Mouse (Mus musculus) midbrain, postnatal 0 days (tissue): ENCODE data around the gene Cnot4. TPM values are rescaled to one million over a fixed set of nuclear protein-coding genes. Genes with fewer than 3 reads are reported as not detected.

Experiments
- ATAC-seq: fragments of 200-750 bp; cut with Nextera tagmentation; 2 replicates; pipeline ENCODE4 v1.8.0; 2017; ENCODE audit warnings: moderate number of reproducible peaks, mild to moderate bottlenecking, moderate TSS enrichment, moderate library complexity; ENCODE audit not compliant: low FRiP score
- DNase-seq: peaks from one replicate; pipeline ENCODE4 v3.0.0-alpha.2; 2015; ENCODE audit warnings: low spot score
- H3K27ac ChIP-seq: fragments of 300-500 bp; sonication (generic); 2 replicates; pipeline ENCODE4 v1.5.1; 2014; ENCODE audit warnings: low read depth, mild to moderate bottlenecking, low read length, mixed read lengths
- H3K27me3 ChIP-seq: fragments of 300-500 bp; sonication (generic); 2 replicates; pipeline ENCODE4 v1.6.1; 2014; ENCODE audit warnings: low read length, control low read depth, mixed read lengths; ENCODE audit not compliant: insufficient read depth
- H3K36me3 ChIP-seq: fragments of 300-500 bp; sonication (generic); 2 replicates; pipeline ENCODE4 v1.6.1; 2014; ENCODE audit warnings: low read length, control low read depth, mixed read lengths; ENCODE audit not compliant: insufficient read depth
- H3K4me1 ChIP-seq: fragments of 300-500 bp; sonication (generic); 2 replicates; pipeline ENCODE4 v1.6.1; 2014; ENCODE audit warnings: mild to moderate bottlenecking, control low read depth, antibody characterized with exemption, low read length, mixed read lengths; ENCODE audit not compliant: insufficient read depth
- H3K4me2 ChIP-seq: fragments of 300-500 bp; sonication (generic); 2 replicates; pipeline ENCODE4 v1.6.1; 2014; ENCODE audit warnings: low read depth, mild to moderate bottlenecking, low read length, mixed read lengths; ENCODE audit not compliant: poor library complexity, severe bottlenecking
- H3K4me3 ChIP-seq: fragments of 300-500 bp; sonication (generic); 2 replicates; pipeline ENCODE4 v1.5.1; 2014; ENCODE audit warnings: low read depth, mild to moderate bottlenecking, low read length, moderate library complexity
- H3K9ac ChIP-seq: fragments of 300-500 bp; sonication (generic); replicated peaks from 2 replicates; pipeline ENCODE4 v1.6.1; 2014; ENCODE audit warnings: mild to moderate bottlenecking, low read length, moderate library complexity, mixed read lengths; ENCODE audit not compliant: poor library complexity, severe bottlenecking
- H3K9me3 ChIP-seq: fragments of 300-500 bp; sonication (generic); 2 replicates; pipeline ENCODE4 v1.6.1; 2016; ENCODE audit warnings: low read length, control low read depth
- CTCF ChIP-seq: IDR thresholded peaks from 2 replicates; pipeline ENCODE4 v1.5.1; 2016; ENCODE audit warnings: antibody characterized with exemption, mild to moderate bottlenecking
- WGBS: fragments of 180-500 bp; shearing (Covaris S2); extraction: QIAGEN DNeasy Blood & Tissue Kit; methylation state at CpG from one replicate; pipeline ENCODE4 v1.1.7; 2014; 5-methylcytosine and 5-hydroxymethylcytosine counted together
- polyA plus RNA-seq: library from polyadenylated mRNA; unstranded; fragments of >200 nt; fragmentation: Nextera tagmentation; extraction: Ambion mirVana; gene quantifications from 2 replicates; pipeline ENCODE4 v1.2.1, GENCODE M21; 2015
- total RNA-seq: library from RNA; depleted of rRNA; stranded (reverse); fragments of >200 nt; gene quantifications from 2 replicates; pipeline ENCODE4 v1.2.3, GENCODE M21; 2014

Gene Cnot4
- total and polyA plus RNA-seq, 2 experiments from 2014 or later = 28.0 to 33.9 TPM

GRCm38 (mm10) chr6:35011953-35012352, 121.6 kb downstream of the Cnot4 start:
- H3K4me3 ChIP-seq = no peak overlapping the region
- H3K27ac ChIP-seq = no peak overlapping the region
- no peak overlapping the region for H3K9ac ChIP-seq
- H3K27me3 ChIP-seq = no peaks in the 10 kb centered on the region
- H3K4me2 ChIP-seq = no peak overlapping the region
- DNase-seq = no peak
- ATAC-seq = no peak
- H3K9me3 ChIP-seq = no peaks in the 10 kb centered on the region
- no peaks in the 10 kb centered on the region for H3K4me1 ChIP-seq
- TF ChIP-seq CTCF = no peak
- 100% methylated on average over 1 of the region's 1 CpGs for WGBS
- no peaks in the 10 kb centered on the region for H3K36me3 ChIP-seq

- ATAC-seq (no peak), DNase-seq (no peak)
- Histone ChIP-seq H3K4me3 (no peak overlapping the region), H3K4me2 (no peak overlapping the region), H3K9ac (no peak overlapping the region), H3K9me3 (no peaks in the 10 kb centered on the region), H3K36me3 (no peaks in the 10 kb centered on the region), H3K27ac (no peak overlapping the region), H3K27me3 (no peaks in the 10 kb centered on the region), H3K4me1 (no peaks in the 10 kb centered on the region)
- TF ChIP-seq CTCF = peak; percentile 18; the same call in 1 of the 2 replicates
- WGBS = 95% methylated on average over 5 of the region's 5 CpGs
These were observed 122.8 kb downstream of the Cnot4 start for GRCm38 (mm10) chr6:35010705-35011104.

- H3K4me1 ChIP-seq = no peaks in the 10 kb centered on the region
- TF ChIP-seq CTCF = no peak
- 81% methylated on average over 18 of the region's 18 CpGs for WGBS
- H3K36me3 ChIP-seq = no peaks in the 10 kb centered on the region
- peak; percentile 78 for DNase-seq
- H3K9ac ChIP-seq = no peak overlapping the region
- 0 out of 2 replicates have a peak overlapping the region, but pooled peaks have one; percentile 2 for H3K4me2 ChIP-seq
- H3K27ac ChIP-seq = no peak overlapping the region
- H3K9me3 ChIP-seq = no peaks in the 10 kb centered on the region
- no peak for ATAC-seq
- no peak overlapping the region for H3K4me3 ChIP-seq
- no peaks in the 10 kb centered on the region for H3K27me3 ChIP-seq
These were observed 131.3 kb downstream of the Cnot4 start for GRCm38 (mm10) chr6:35002261-35002669.

GRCm38 (mm10) chr6:34999101-34999500, 134.4 kb downstream of the Cnot4 start:
- peak; percentile 82 for TF ChIP-seq CTCF
- 20% methylated on average over 4 of the region's 4 CpGs for WGBS
- Histone ChIP-seq H3K9ac (no peak overlapping the region), H3K27ac (no peak overlapping the region), H3K27me3 (no peaks in the 10 kb centered on the region), H3K4me1 (no peaks in the 10 kb centered on the region), H3K4me3 (no peak overlapping the region), H3K4me2 (peak overlapping the region; percentile 35), H3K9me3 (no peaks in the 10 kb centered on the region), H3K36me3 (no peaks in the 10 kb centered on the region)
- DNase-seq = peak; percentile 78
- peak; percentile 71; the same call in 1 of the 2 replicates for ATAC-seq

GRCm38 (mm10) chr6:34996496-34996895, 137.0 kb downstream of the Cnot4 start:
- DNase-seq (no peak), ATAC-seq (no peak)
- H3K27ac ChIP-seq = no peak overlapping the region
- no peak overlapping the region for H3K4me3 ChIP-seq
- 83% methylated on average over 4 of the region's 4 CpGs for WGBS
- no peak overlapping the region for H3K4me2 ChIP-seq
- H3K36me3 ChIP-seq = no peaks in the 10 kb centered on the region
- H3K9ac ChIP-seq = no peak overlapping the region
- no peaks in the 10 kb centered on the region for H3K9me3 ChIP-seq
- H3K27me3 ChIP-seq = no peaks in the 10 kb centered on the region
- no peak for TF ChIP-seq CTCF
- H3K4me1 ChIP-seq = no peaks in the 10 kb centered on the region

GRCm38 (mm10) chr6:34995265-34995681, 138.3 kb downstream of the Cnot4 start:
- Histone ChIP-seq H3K4me2 (peak overlapping the region; percentile 32), H3K9me3 (no peaks in the 10 kb centered on the region), H3K27me3 (no peaks in the 10 kb centered on the region), H3K27ac (no peak overlapping the region), H3K4me1 (no peaks in the 10 kb centered on the region), H3K36me3 (no peaks in the 10 kb centered on the region), H3K9ac (no peak overlapping the region), H3K4me3 (no peak overlapping the region)
- ATAC-seq (peak; percentile 61), DNase-seq (peak; percentile 86)
- WGBS = 6% methylated on average over 13 of the region's 13 CpGs
- peak; percentile 95 for TF ChIP-seq CTCF
